Mouse (Mus musculus) left cerebral cortex, adult 8-10 months (tissue): ENCODE data around the gene Rab8b. TPM values are rescaled to one million over a fixed set of nuclear protein-coding genes. Genes with fewer than 3 reads are reported as not detected.
"Not testable (repeated sequence)": the region's sequence is repeated elsewhere in the genome, so short reads cannot be mapped to it uniquely, and the experiment has no call there.

Source experiments
- DNase-seq, 2 experiments: peaks; one replicate each; pipeline ENCODE4 v3.0.0; 2022; ENCODE audit warnings: low spot score in 2 of 2
- total RNA-seq, 4 experiments: library from RNA; stranded (reverse); gene quantifications; 2 replicates each; pipeline ENCODE4 v1.2.4; 2022

The Rab8b gene
- total RNA-seq, 4 experiments from 2014 or later = 29.6 to 31.7 (median 30.3) TPM

GRCm38 (mm10) chr9:66887301-66887902 is 32.1 kb downstream of the Rab8b start:
- no peak for DNase-seq

- DNase-seq = no peak
Observed at GRCm38 (mm10) chr9:66886818-66887217, 32.7 kb downstream of the Rab8b start.

GRCm38 (mm10) chr9:66886366-66886765 is 33.1 kb downstream of the Rab8b start:
- no peak for DNase-seq

GRCm38 (mm10) chr9:66884609-66885008 is 34.9 kb downstream of the Rab8b start:
- no peak for DNase-seq

GRCm38 (mm10) chr9:66883500-66883899 is 36.0 kb downstream of the Rab8b start:
- DNase-seq = no peak

- DNase-seq = no peak
Observed at GRCm38 (mm10) chr9:66882406-66882821, 37.1 kb downstream of the Rab8b start.

- no peak for DNase-seq
Observed at GRCm38 (mm10) chr9:66881858-66882257, 37.6 kb downstream of the Rab8b start.

GRCm38 (mm10) chr9:66880752-66881151 is 38.7 kb downstream of the Rab8b start:
- DNase-seq = no peak

GRCm38 (mm10) chr9:66879486-66879885 is 40.0 kb downstream of the Rab8b start:
- no peak for DNase-seq

GRCm38 (mm10) chr9:66878899-66879298 is 40.6 kb downstream of the Rab8b start:
- no peak for DNase-seq

- no peak for DNase-seq
Observed at GRCm38 (mm10) chr9:66876577-66876976, 42.9 kb downstream of the Rab8b start.

- DNase-seq = no peak
Observed at GRCm38 (mm10) chr9:66874297-66874696, 45.2 kb downstream of the Rab8b start.

GRCm38 (mm10) chr9:66873531-66873930 is 46.0 kb downstream of the Rab8b start:
- DNase-seq = no peak

GRCm38 (mm10) chr9:66873009-66873408 is 46.5 kb downstream of the Rab8b start:
- DNase-seq = not testable (repeated sequence)

GRCm38 (mm10) chr9:66872015-66872727 is 47.3 kb downstream of the Rab8b start:
- DNase-seq = no peak

- DNase-seq = no peak
Observed at GRCm38 (mm10) chr9:66864708-66865107, 54.8 kb downstream of the Rab8b start.

GRCm38 (mm10) chr9:66863456-66863855 is 56.0 kb downstream of the Rab8b start:
- no peak for DNase-seq

GRCm38 (mm10) chr9:66862202-66862601 is 57.3 kb downstream of the Rab8b start:
- DNase-seq = no peak

GRCm38 (mm10) chr9:66861104-66861767 is 58.3 kb downstream of the Rab8b start:
- no peak for DNase-seq

GRCm38 (mm10) chr9:66859523-66859922 is 60.0 kb downstream of the Rab8b start:
- no peak for DNase-seq

GRCm38 (mm10) chr9:66855865-66856264 is 63.6 kb downstream of the Rab8b start:
- DNase-seq = no peak

- no peak for DNase-seq
Observed at GRCm38 (mm10) chr9:66852592-66852991, 66.9 kb downstream of the Rab8b start.

- DNase-seq = no peak
Observed at GRCm38 (mm10) chr9:66850966-66851365, 68.5 kb downstream of the Rab8b start.
